Mouse (Mus musculus) neural tube, embryonic 13.5 days (tissue): ENCODE measurements around the gene Socs7. TPM values are rescaled to one million over a fixed set of nuclear protein-coding genes. Genes with fewer than 3 reads are reported as not detected.

Source experiments
- ATAC-seq: fragments of 200-750 bp; cut with Nextera tagmentation; 2 replicates; pipeline ENCODE4 v1.8.0; 2017; ENCODE audit warnings: low read depth, mild to moderate bottlenecking, moderate TSS enrichment, moderate library complexity
- H3K27ac ChIP-seq: fragments of 300-500 bp; sonication (generic); replicated peaks from 2 replicates; pipeline ENCODE4 v1.5.1; 2015; ENCODE audit warnings: moderate library complexity, mild to moderate bottlenecking, inconsistent platforms
- H3K27me3 ChIP-seq: fragments of 300-500 bp; sonication (generic); 2 replicates; pipeline ENCODE4 v1.6.1; 2015; ENCODE audit warnings: mild to moderate bottlenecking, inconsistent platforms
- H3K36me3 ChIP-seq: fragments of 300-500 bp; sonication (generic); 2 replicates; pipeline ENCODE4 v1.6.1; 2015; ENCODE audit warnings: mild to moderate bottlenecking, inconsistent platforms
- H3K4me1 ChIP-seq: fragments of 300-500 bp; sonication (generic); replicated peaks from 2 replicates; pipeline ENCODE4 v1.6.1; 2015; ENCODE audit warnings: inconsistent platforms
- H3K4me2 ChIP-seq: fragments of 300-500 bp; sonication (generic); 2 replicates; pipeline ENCODE4 v1.6.1; 2015; ENCODE audit warnings: inconsistent platforms, mild to moderate bottlenecking, moderate library complexity
- H3K4me3 ChIP-seq: fragments of 300-500 bp; sonication (generic); 2 replicates; pipeline ENCODE4 v1.5.1; 2015; ENCODE audit warnings: mild to moderate bottlenecking, inconsistent platforms
- H3K9ac ChIP-seq: fragments of 300-500 bp; sonication (generic); 2 replicates; pipeline ENCODE4 v1.6.1; 2015; ENCODE audit warnings: moderate library complexity, mild to moderate bottlenecking, inconsistent platforms
- H3K9me3 ChIP-seq: fragments of 300-500 bp; sonication (generic); 2 replicates; pipeline ENCODE4 v1.6.1; 2016; ENCODE audit warnings: inconsistent platforms
- WGBS: fragments of 180-500 bp; shearing (Covaris S2); methylation state at CpG from one replicate; pipeline ENCODE4 v1.1.7; 2015; 5-methylcytosine and 5-hydroxymethylcytosine counted together
- polyA plus RNA-seq: library from polyadenylated mRNA; unstranded; fragments of >200 nt; fragmentation: Nextera tagmentation; extraction: Ambion mirVana; gene quantifications from 2 replicates; pipeline ENCODE4 v1.2.1, GENCODE M21; 2015

The Socs7 gene
- polyA plus RNA-seq, 1 experiment from 2014 or later, result 7.8 TPM

- Histone ChIP-seq H3K4me1 (peaks cover 51% of the 10 kb centered on the region), H3K4me2 (no peak overlapping the region), H3K27me3 (peaks cover 3% of the 10 kb centered on the region; the same call in 1 of the 2 replicates), H3K9ac (no peak overlapping the region), H3K9me3 (no peaks in the 10 kb centered on the region), H3K36me3 (no peaks in the 10 kb centered on the region), H3K4me3 (no peak overlapping the region), H3K27ac (no peak overlapping the region)
- WGBS, result 67% methylated on average over 3 of the region's 3 CpGs
- no peak for ATAC-seq
Measured at GRCm38 (mm10) chr11:97424802-97425201, 62.5 kb downstream of the Socs7 start.

- peaks cover 36% of the 10 kb centered on the region for H3K4me1 ChIP-seq
- H3K9ac ChIP-seq, result peak overlapping the region; percentile 65
- no peaks in the 10 kb centered on the region for H3K9me3 ChIP-seq
- H3K27ac ChIP-seq, result peak overlapping the region; percentile 80
- H3K36me3 ChIP-seq, result no peaks in the 10 kb centered on the region
- WGBS, result under 1% methylated on average over 32 of the region's 32 CpGs
- peak overlapping the region; percentile 37 for H3K4me3 ChIP-seq
- peaks cover 3% of the 10 kb centered on the region; the same call in 1 of the 2 replicates for H3K27me3 ChIP-seq
- H3K4me2 ChIP-seq, result peak overlapping the region; percentile 68
- ATAC-seq, result peak; percentile 84
Measured at GRCm38 (mm10) chr11:97427794-97428725, 65.7 kb downstream of the Socs7 start.

- H3K4me2 ChIP-seq, result peak overlapping the region; percentile 68
- peaks cover 3% of the 10 kb centered on the region; the same call in 1 of the 2 replicates for H3K27me3 ChIP-seq
- 61% methylated on average over 4 of the region's 4 CpGs for WGBS
- peak overlapping the region; percentile 80 for H3K27ac ChIP-seq
- peak overlapping the region; percentile 37 for H3K4me3 ChIP-seq
- H3K36me3 ChIP-seq, result no peaks in the 10 kb centered on the region
- ATAC-seq, result peak; percentile 36; the same call in 1 of the 2 replicates
- H3K9ac ChIP-seq, result peak overlapping the region; percentile 65
- peaks cover 31% of the 10 kb centered on the region for H3K4me1 ChIP-seq
- H3K9me3 ChIP-seq, result no peaks in the 10 kb centered on the region
Measured at GRCm38 (mm10) chr11:97428726-97429077, 66.4 kb downstream of the Socs7 start.

GRCm38 (mm10) chr11:97429615-97430014 is 67.3 kb downstream of the Socs7 start:
- Histone ChIP-seq H3K36me3 (no peaks in the 10 kb centered on the region), H3K4me3 (no peak overlapping the region), H3K4me2 (no peak overlapping the region), H3K27me3 (peaks cover 3% of the 10 kb centered on the region; the same call in 1 of the 2 replicates), H3K9ac (no peak overlapping the region), H3K9me3 (no peaks in the 10 kb centered on the region), H3K4me1 (peaks cover 26% of the 10 kb centered on the region), H3K27ac (no peak overlapping the region)
- 80% methylated on average over 8 of the region's 8 CpGs for WGBS
- ATAC-seq, result no peak

- Histone ChIP-seq H3K27me3 (peaks cover 3% of the 10 kb centered on the region; the same call in 1 of the 2 replicates), H3K9me3 (no peaks in the 10 kb centered on the region), H3K36me3 (no peaks in the 10 kb centered on the region), H3K4me2 (no peak overlapping the region), H3K4me1 (peaks cover 36% of the 10 kb centered on the region), H3K27ac (no peak overlapping the region), H3K9ac (no peak overlapping the region), H3K4me3 (no peak overlapping the region)
- no peak for ATAC-seq
- 12% methylated on average over 3 of the region's 3 CpGs for WGBS
Measured at GRCm38 (mm10) chr11:97432015-97432414, 69.7 kb downstream of the Socs7 start.

GRCm38 (mm10) chr11:97432983-97433539 is 70.7 kb downstream of the Socs7 start:
- Histone ChIP-seq H3K4me1 (peaks cover 37% of the 10 kb centered on the region), H3K9ac (no peak overlapping the region), H3K27ac (no peak overlapping the region), H3K4me2 (no peak overlapping the region), H3K27me3 (peaks cover 4% of the 10 kb centered on the region), H3K36me3 (no peaks in the 10 kb centered on the region), H3K4me3 (no peak overlapping the region), H3K9me3 (no peaks in the 10 kb centered on the region)
- no peak for ATAC-seq
- WGBS, result 86% methylated on average over 8 of the region's 8 CpGs

GRCm38 (mm10) chr11:97434121-97434520 is 71.8 kb downstream of the Socs7 start:
- no peak overlapping the region for H3K4me3 ChIP-seq
- WGBS, result 81% methylated on average over 8 of the region's 8 CpGs
- no peaks in the 10 kb centered on the region for H3K36me3 ChIP-seq
- no peak for ATAC-seq
- H3K9ac ChIP-seq, result no peak overlapping the region
- peaks cover 13% of the 10 kb centered on the region for H3K27me3 ChIP-seq
- H3K27ac ChIP-seq, result no peak overlapping the region
- H3K9me3 ChIP-seq, result no peaks in the 10 kb centered on the region
- peaks cover 35% of the 10 kb centered on the region for H3K4me1 ChIP-seq
- no peak overlapping the region for H3K4me2 ChIP-seq

GRCm38 (mm10) chr11:97434704-97435454 is 72.5 kb downstream of the Socs7 start:
- H3K9me3 ChIP-seq, result no peaks in the 10 kb centered on the region
- H3K27me3 ChIP-seq, result peaks cover 20% of the 10 kb centered on the region
- H3K27ac ChIP-seq, result peak overlapping the region; percentile 59
- H3K4me1 ChIP-seq, result peaks cover 36% of the 10 kb centered on the region
- peak overlapping the region; percentile 9; the same call in 1 of the 2 replicates for H3K9ac ChIP-seq
- peak overlapping the region; percentile 34 for H3K4me3 ChIP-seq
- H3K4me2 ChIP-seq, result peak overlapping the region; percentile 48
- ATAC-seq, result peak; percentile 65
- H3K36me3 ChIP-seq, result no peaks in the 10 kb centered on the region
- 5% methylated on average over 15 of the region's 15 CpGs for WGBS

GRCm38 (mm10) chr11:97435808-97436491 is 73.6 kb downstream of the Socs7 start:
- ATAC-seq, result no peak
- Histone ChIP-seq H3K27me3 (peaks cover 30% of the 10 kb centered on the region), H3K4me3 (no peak overlapping the region), H3K4me1 (peaks cover 47% of the 10 kb centered on the region), H3K4me2 (no peak overlapping the region), H3K27ac (peak overlapping the region; percentile 47; the same call in 1 of the 2 replicates), H3K36me3 (no peaks in the 10 kb centered on the region), H3K9me3 (no peaks in the 10 kb centered on the region), H3K9ac (no peak overlapping the region; the same call in 1 of the 2 replicates)
- WGBS, result 64% methylated on average over 13 of the region's 13 CpGs

GRCm38 (mm10) chr11:97437745-97438144 is 75.4 kb downstream of the Socs7 start:
- no peak overlapping the region for H3K4me2 ChIP-seq
- WGBS, result 16% methylated on average over 5 of the region's 5 CpGs
- no peaks in the 10 kb centered on the region for H3K36me3 ChIP-seq
- H3K9ac ChIP-seq, result 0 out of 2 replicates have a peak overlapping the region, but pooled peaks have one; percentile 12
- no peak overlapping the region for H3K4me3 ChIP-seq
- no peak for ATAC-seq
- peak overlapping the region; percentile 49 for H3K27ac ChIP-seq
- peaks cover 48% of the 10 kb centered on the region for H3K27me3 ChIP-seq
- peaks cover 64% of the 10 kb centered on the region for H3K4me1 ChIP-seq
- no peaks in the 10 kb centered on the region for H3K9me3 ChIP-seq

GRCm38 (mm10) chr11:97438868-97439267 is 76.5 kb downstream of the Socs7 start:
- Histone ChIP-seq H3K9ac (no peak overlapping the region), H3K4me1 (peaks cover 69% of the 10 kb centered on the region)
- 62% methylated on average over 9 of the region's 9 CpGs for WGBS

More at GRCm38 (mm10) chr11:97438868-97439267, 76.5 kb downstream of the Socs7 start:
- Histone ChIP-seq H3K27me3 (peaks cover 54% of the 10 kb centered on the region), H3K27ac (peak overlapping the region; percentile 49), H3K4me3 (no peak overlapping the region), H3K36me3 (no peaks in the 10 kb centered on the region), H3K9me3 (no peaks in the 10 kb centered on the region), H3K4me2 (no peak overlapping the region; the same call in 1 of the 2 replicates)
- ATAC-seq, result no peak
